Mouse (Mus musculus) spleen, postnatal 14 days (tissue): ENCODE data around the gene Gm29735.
"Not testable (repeated sequence)": the region's sequence is repeated elsewhere in the genome, so short reads cannot be mapped to it uniquely, and the experiment has no call there.

ENCODE experiments used
- DNase-seq, 2 experiments: peaks; one replicate each; pipeline ENCODE4 v3.0.0; 2021 to 2022; ENCODE audit warnings: low spot score in 2 of 2

Gm29735 gene

DNA sequence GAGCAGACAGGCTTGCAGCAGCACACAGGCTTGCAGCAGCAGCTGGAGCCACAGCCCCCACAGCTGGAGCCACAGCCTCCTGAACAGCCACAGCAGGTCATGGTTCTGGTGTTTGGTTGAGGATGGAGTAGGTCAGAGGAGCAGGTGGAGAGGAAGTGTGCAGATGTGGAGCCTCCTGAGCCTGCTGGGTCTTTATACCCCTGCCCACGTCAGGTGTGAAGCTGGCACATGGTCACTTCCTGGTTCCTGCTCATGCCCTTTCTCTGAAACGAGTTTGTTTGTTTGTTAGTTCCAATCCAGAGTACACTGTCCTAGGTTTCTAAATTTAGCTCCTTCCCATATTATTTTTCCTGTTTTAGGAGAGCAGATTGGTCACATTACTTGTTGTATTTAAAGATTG lies at the start of gene Gm29735:
TSS of gene Gm29735 (minus strand) at position 101 of the 400 bp plus-strand sequence.
- DNase-seq, result not testable (repeated sequence)

DNA sequence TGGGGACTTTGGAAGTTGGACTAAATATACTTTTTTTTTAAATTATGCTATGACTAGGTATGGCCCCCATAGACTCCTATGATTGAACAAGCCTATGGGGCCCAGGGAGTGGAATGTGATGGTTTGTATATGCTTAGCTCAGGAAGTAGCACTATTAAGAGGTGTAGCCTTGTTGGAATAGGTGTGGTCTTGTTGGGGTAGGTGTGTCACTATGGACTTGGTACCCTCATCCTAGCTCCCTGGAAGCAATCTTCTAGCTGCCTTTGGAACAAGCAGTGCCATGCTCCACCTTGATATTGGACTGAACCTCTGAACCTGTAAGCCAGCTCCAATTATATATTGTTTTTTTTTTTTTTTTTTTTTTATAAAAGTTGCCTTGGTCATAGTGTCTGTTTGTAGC lies 48.6 kb upstream of the Gm29735 start:
- DNase-seq, result no peak

DNA sequence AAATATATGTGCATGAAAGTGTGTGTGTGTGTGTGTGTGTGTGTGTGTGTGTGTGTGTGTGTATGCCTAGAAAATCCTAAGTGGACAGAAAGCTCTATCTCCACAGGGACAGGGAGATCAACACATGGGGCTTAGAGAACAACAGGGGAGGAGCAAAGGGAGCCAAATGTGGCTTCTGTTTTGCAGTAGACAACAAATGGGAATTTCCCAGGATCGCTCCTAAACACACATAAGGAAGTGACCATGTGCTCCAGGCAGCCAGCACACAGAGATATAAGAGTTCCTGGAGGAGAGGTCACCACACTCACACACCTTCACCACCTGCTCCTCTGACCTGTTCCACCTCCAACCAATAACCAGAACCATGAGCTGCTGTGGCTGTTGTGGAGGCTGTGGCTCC lies 44.2 kb upstream of the Gm29735 start, which contains the start of gene Krtap5-3:
TSS of gene Krtap5-3 (plus strand) at position 301 of the 400 bp plus-strand sequence.
- no peak for DNase-seq

DNA sequence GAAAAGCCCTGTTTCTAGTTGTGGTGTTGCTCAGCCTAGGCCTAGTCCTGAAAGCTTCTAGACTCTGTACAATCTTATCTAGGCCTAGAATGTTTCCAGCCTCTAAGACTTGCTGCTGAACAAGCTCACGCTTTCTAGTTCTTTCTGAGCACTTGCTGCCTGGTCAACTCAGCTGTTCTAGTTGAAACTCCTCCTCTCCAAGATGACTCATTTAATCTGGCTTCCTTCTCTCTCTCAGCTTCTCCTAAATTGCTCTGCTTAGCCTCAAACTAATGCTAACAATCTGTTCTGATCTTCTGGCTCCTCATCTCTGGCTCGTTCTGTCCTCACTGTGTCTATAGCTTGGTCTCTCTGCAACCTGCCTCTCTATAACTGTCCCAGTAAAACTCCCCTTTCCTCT lies 41.8 kb upstream of the Gm29735 start:
- DNase-seq, result no peak

DNA sequence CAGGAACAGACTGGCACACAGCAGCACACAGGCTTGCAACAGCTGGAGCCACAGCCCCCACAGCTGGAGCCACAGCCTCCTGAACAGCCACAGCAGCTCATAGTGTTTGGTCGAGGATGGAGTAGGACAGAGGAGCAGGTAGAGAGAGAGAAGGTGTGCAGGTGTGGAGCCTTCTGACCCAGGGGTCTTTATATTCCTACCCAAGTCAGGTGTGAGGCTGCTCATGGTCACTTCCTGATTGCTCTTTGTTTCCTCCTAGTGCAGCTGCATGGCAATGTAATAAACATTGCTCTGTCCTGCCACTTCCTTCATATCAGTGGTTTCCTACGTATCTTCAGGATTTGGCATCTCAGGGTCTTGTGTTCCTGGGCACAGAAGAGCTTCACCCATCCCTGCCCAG lies 33.4 kb upstream of the Gm29735 start, which contains the start of gene Gm10153:
TSS of gene Gm10153 (minus strand) at position 101 of the 400 bp plus-strand sequence.
- DNase-seq, result no peak

DNA sequence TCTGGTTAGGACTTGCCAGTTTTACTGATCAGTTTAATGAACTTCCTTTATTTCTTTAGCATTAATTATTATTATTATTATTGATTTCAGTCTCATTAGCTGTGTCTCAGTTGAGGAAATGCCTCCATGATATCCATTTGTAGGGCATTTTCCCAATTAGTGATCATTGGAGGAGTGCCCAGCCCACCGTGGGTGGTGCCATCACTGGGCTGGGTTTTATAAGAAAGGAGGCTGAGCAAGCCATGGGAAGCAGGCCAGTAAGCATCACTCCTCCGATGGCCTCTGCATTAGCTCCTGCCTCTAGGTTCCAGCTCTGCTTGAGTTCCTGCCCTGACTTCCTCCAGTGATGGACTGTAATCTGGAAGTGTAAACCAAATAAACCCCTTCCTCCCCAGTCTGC lies 31.2 kb upstream of the Gm29735 start:
- DNase-seq, result no peak

DNA sequence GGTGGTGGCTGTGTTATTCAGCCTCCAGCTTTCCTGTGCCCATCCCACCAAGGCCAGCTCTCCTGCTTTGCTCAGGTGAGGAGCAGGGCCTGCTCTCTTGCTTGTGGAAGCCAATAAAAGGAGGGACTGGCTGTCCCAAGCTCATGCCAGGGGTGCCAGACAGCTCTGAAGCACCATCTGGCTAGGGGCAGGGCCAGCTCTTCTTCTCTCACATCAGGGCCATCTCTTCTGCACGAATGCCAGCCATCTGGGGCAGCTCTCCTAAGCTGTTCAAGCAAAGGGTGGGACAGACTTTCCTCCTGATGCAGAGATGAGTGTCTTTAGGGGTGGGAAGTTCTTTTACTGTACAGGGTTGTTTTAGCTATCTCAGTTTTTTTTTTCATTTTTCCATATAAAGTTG lies 24.1 kb upstream of the Gm29735 start:
- no peak for DNase-seq

DNA sequence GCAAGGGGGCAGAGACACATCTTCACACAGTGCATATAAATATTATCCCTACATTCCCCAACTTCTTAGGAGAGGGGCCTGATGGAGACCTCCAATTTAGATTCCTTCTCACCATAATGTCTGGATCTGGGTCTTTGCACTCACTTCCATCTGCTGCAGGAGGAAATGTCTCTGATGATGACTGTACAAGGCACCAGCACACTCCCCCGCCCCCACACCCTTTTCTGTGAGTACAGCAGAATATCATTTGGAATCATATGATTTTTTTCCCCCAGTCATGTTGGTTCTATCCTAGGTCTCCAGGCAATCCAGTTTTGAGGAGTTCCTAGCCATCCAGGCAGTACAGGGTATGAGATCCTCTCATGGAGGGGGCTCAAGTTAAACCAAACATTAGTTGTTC lies 21.8 kb upstream of the Gm29735 start:
- DNase-seq, result no peak

DNA sequence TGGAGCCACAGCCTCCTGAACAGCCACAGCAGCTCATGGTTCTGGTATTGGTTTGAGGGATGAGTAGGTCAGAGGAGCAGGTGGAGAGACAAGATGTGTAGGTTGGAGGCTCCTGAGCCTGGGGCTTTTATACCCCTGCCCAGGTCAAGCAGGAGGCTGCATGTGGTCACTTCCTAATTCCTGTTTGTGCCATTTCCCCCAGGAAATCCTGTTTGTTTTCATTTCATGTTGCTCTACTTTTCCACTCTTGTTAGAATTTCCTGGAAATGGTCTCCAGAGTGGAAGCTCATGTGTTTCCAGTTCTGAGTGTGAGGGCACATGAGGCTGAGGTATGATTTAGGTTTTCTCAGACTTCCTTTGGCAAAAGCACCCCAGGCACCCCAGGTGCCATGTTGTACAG lies 19.0 kb upstream of the Gm29735 start, which contains the start of gene Krtap5-2:
TSS of gene Krtap5-2 (minus strand) at position 101 of the 400 bp plus-strand sequence.
- not testable (repeated sequence) for DNase-seq

DNA sequence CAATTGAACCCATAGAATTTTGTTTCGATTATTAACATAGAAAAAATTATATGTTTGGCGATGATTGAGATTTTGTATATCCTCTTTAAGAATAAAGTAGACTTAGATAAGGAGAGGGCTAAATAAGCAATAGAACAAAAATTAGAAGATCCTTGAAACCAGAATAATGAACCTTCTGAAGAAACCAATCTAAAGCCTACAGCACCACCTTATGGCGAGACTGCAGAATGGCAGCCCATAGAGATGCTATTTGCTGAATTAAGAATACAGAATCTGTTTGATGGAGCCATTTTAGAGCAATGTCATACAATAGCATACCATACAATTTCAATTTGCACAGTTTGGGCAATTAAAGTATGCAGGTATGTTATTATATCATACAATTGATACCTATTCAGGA lies 12.9 kb upstream of the Gm29735 start:
- no peak for DNase-seq

DNA sequence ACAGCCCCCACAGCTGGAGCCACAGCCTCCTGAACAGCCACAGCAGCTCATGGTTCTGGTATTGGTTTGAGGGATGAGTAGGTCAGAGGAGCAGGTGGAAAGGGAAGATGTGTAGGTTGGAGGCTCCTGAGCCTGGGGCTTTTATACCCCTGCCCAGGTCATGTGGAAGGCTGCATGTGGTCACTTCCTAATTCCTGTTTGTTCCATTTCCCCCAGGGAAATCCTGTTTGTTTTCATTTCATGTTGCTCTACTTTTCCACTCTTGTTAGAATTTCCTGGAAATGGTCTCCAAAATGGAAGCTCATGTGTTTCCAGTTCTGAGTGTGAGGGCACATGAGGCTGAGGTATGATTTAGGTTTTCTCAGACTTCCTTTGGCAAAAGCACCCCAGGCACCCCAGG lies 8.7 kb upstream of the Gm29735 start, which contains the start of gene Gm4553:
TSS of gene Gm4553 (minus strand) at position 101 of the 400 bp plus-strand sequence.
- DNase-seq, result not testable (repeated sequence)

DNA sequence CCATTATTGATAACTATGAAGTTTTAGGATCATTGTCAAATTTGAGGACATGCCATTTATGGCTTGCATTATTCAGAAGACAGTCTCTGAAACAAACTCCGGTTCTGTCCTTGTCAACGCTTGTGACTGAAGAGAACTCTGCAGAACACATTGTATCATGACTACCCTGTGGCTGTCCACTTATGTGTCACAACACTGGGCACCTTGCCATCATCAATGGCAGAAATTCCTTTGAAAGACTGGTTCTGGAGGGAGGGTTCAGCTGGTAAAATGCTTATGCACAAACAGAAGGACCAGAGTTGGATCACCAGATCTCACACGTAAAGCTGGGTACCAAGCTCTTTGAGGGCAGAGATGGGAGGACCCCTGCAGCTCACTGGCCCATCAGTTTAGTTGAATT lies 2.5 kb upstream of the Gm29735 start:
- DNase-seq, result no peak

DNA sequence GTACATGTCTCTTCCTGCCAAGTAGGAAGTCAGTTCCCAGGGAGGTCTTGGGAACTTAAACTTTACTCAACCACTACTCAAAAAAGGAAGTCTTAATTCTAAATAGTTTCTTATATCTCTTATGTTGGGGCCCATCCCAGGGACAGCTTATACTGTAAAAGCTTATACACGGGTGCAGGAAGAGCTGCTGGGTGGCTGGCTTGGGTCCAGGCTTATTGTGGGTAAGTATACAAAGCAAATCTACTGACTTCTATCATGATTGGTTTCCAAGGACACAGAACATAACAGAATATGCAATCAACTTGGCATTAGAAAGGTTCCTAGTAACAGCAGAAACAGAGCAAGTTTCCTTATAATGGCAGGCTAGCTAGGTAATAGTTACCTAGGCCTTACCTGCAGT lies 1.6 kb downstream of the Gm29735 start:
- no peak for DNase-seq

DNA sequence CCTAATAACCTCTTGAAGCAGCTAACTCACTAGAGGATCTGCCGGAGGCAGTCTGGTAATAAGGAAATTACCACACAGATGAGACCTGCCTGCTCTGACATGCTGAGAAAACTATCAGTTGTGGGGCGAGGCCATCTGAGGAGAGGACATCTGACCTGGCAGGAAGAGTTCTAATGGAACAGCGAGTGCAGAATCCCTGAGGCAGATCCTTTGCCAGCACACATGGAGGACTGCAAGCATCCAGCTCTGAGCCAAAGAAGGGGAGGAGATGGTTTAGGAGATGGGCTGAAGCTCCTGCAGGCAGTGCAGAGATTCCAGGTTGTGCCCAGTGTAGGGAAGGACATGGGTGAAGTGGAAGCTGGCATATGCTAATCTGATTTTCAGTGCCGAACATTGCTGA lies 4.7 kb downstream of the Gm29735 start:
- DNase-seq, result no peak

DNA sequence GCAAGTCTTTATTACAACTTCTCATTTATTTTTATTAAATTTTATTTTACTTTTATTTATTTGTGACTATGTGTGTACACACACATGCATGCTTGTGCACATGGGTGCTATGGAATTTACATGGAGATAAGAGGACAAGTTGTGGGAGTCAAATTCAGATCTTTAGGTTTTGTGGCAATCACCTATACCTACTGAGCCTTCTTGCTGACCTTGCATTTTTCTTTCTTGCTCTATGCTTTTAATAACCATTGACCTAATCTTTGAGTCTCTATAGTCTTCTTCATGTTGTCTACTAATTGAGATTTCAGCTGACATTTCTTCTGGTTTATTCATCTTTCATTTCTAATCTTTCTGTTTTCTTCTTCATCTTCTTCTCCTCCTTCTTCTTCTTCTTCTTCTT lies 8.3 kb downstream of the Gm29735 start:
- no peak for DNase-seq

DNA sequence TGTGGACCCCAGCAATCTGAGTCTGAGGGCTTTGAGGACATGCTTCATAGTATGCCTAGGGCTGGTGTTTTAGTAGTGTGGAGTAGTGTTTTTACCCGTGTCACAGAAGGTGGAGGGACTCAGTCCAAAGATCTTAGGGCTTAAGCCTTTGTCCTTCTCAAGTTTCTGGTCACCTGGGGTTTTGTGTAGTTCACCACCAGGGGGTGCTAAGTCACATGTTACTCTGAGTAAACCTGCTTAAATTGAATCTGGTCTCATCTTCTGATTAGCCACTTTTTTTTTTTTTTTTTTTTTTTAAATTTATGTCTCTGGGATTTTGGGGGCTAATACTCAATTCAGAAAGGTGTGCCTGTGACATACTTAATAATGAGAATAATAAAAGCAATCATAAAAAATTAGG lies 10.9 kb downstream of the Gm29735 start:
- peak in 1 of 2 experiments; percentile 7 for DNase-seq

DNA sequence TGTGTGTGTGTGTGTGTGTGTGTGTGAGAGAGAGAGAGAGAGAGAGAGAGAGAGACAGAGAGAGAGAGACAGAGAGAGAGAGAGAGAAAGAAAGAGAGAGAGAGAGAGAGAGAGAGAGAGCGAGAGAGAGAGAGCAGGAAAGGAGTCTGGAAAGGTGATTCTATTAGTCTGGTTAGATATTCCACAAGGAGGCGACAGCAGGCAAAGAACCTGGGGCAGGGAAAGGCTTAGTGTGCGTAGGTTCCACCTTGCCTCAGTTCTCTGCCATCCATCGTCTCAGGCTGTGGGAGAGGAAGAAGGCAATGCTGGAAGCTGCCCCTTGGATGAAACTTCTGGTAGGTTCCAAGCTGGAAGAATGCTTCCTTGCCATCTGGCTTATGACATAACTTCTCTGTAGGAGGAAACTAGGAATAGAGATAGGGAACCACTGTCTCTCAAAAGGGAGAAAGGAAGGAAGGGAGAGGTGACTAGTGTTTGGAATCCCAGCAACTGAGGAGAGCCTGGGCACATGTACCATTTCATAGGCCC lies 11.4 kb downstream of the Gm29735 start:
- no peak for DNase-seq

DNA sequence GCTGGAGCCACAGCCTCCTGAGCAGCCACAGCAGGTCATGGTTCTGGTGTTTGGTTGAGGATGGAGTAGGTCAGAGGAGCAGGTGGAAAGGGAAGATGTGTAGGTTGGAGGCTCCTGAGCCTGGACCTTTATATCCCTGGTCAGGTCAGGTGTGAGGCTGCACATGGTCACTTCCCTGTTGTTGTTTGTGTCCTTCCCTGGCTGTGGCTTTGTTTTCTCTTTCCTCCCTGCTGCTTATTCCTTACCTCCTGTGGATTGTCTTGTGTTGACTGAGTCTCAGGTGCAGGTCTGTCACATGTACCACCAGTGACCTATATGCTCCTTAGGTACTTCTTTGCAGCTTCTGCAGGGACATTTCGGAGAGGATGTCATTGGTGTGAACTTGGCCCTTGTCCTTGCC lies 12.4 kb downstream of the Gm29735 start, which contains the start of gene Gm45337:
TSS of gene Gm45337 (minus strand) at position 101 of the 400 bp plus-strand sequence.
- no peak for DNase-seq

DNA sequence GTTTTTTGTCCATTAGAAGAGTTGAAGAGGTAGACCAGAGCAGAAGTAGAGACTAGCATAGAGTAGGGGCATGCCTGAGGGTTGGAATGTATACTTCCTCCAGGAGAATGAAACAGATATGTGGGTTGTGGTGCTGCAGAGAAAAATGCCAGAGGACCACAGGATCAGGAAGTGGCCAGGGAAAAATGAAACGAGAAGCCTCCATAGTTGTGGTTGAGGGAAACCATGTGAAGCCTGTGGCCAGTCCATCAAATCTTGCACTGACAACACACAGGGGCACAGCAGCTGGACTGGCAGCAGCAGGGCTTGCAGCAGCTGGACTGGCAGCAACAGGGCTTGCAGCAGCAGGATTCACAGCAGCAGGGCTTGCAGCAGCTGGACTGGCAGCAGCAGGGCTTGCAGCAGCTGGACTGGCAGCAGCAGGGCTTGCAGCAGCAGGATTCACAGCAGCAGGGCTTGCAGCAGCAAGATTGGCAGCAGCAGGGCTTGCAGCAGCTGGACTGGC lies 13.4 kb downstream of the Gm29735 start:
- DNase-seq, result not testable (repeated sequence)

DNA sequence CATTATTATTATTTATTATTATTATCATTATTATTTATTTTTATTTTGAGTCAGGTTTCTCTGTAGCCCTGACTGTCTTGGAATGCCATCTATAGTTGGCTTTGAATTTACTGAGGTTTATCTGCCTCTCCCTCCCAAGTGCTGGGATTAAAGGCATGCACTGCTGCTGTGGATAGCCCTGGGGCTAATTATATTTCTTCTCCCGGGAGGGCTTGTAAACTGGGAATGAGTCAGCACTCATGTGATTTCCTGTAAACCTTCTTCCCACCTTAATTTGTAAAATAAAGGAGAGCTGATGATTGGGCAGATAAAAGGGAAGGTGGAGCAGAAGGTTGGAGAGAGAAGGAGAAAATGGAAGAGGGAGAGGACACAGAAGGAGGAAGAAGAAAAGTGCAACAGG lies 16.2 kb downstream of the Gm29735 start:
- no peak for DNase-seq

DNA sequence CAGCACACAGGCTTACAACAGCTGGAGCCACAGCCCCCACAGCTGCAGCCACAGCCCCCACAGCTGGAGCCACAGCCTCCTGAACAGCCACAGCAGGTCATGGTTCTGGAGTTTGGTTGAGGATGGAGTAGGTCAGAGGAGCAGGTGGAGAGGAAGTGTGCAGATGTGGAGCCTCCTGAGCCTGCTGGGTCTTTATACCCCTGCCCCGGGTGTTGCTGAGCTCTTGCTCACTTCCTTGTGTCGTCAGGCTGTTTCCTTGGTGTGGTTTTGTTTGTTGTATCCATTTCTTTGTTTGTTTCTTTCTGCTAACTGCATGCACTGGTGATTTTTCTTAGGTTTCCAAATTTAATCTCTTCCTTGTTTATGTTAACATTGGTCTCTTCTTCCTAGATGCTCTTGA lies 21.0 kb downstream of the Gm29735 start, which contains the start of gene Gm39115:
TSS of gene Gm39115 (minus strand) at position 101 of the 400 bp plus-strand sequence.
- not testable (repeated sequence) for DNase-seq

DNA sequence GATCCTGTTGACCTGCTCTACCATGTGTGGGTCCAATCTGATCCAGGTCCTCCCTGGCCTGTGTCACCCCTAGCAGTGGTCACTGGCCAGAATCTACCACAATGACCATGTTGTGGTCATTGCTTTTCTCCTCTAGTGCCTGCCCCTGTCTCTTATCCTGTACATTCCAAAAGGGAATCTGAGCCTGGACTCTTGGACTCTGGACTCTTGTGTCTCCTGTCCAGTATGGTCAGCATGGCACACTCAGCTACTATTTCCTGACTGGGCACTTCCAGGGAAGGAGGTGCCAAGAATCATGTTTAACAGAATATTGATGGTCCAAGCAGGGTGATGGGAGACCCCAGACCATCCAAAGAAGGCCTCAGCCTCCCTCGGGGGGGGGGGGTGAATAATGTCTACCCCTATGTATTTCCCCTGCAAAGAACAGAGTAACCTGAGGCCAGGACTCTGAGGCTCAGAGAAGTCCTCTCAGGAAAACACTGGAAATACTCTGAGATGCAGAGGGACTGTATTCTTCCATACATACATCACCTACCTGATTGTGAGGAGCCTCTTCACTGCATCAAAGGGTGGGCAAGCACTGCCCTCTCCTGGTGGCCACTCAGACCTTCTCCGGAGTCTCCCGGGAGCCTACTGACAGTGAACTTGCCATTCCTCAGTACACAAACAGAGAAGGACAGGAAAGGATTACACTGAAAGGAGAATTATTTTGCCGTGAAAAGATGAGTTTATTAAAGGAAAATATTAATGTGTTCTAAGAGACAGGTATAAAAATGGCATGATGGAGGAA lies 22.5 kb downstream of the Gm29735 start:
- DNase-seq, result no peak

DNA sequence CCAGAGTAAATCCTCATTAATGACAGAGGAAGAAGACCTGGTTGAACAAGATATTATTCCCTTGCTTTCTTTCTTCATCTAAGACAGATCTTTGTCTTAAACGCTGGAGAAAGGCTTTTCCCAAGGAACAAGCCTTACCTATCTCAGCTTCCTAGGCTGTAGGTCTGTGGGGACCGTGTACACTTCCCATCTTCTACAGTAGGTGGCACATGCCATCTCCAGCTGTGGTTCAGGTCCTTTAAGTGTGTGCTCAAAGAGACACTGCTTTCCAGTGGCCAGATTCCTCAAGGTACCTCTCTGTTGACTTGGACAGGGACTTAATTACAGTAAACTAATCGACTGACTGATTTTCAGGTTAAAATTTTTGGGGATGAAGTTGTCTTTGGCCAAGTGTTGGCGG lies 28.1 kb downstream of the Gm29735 start:
- no peak for DNase-seq
